Mouse (Mus musculus): ENCODE results near the gene Ccnd3.

Gene Ccnd3

GRCm38 (mm10) chr17:47504941-47505346, at the start of gene Ccnd3:
Gene Ccnd3 (plus strand): TSS chr17:47505051.
- DNase-seq: peak; percentile 88 to 91

- DNase-seq: no peak
These were observed 46.5 kb upstream of the Ccnd3 start for GRCm38 (mm10) chr17:47458310-47458709.

GRCm38 (mm10) chr17:47458936-47459335, 45.9 kb upstream of the Ccnd3 start:
- no peak for DNase-seq

- no peak for DNase-seq
These were observed 45.4 kb upstream of the Ccnd3 start for GRCm38 (mm10) chr17:47459341-47459919.

- DNase-seq: no peak
These were observed 43.2 kb upstream of the Ccnd3 start for GRCm38 (mm10) chr17:47461688-47462087.

GRCm38 (mm10) chr17:47462209-47462608, 42.6 kb upstream of the Ccnd3 start:
- DNase-seq: no peak

GRCm38 (mm10) chr17:47462728-47463388, 42.0 kb upstream of the Ccnd3 start:
- DNase-seq: no peak

- no peak for DNase-seq
These were observed 40.4 kb upstream of the Ccnd3 start for GRCm38 (mm10) chr17:47464248-47464965.

- DNase-seq: no peak
These were observed 39.8 kb upstream of the Ccnd3 start for GRCm38 (mm10) chr17:47465016-47465415.

GRCm38 (mm10) chr17:47466284-47466683, 38.6 kb upstream of the Ccnd3 start:
- DNase-seq: no peak

GRCm38 (mm10) chr17:47467659-47468058, 37.2 kb upstream of the Ccnd3 start:
- no peak for DNase-seq

- DNase-seq: no peak
These were observed 36.8 kb upstream of the Ccnd3 start for GRCm38 (mm10) chr17:47468063-47468462.

GRCm38 (mm10) chr17:47468466-47468865, 36.4 kb upstream of the Ccnd3 start:
- DNase-seq: no peak

- no peak for DNase-seq
These were observed 35.2 kb upstream of the Ccnd3 start for GRCm38 (mm10) chr17:47469642-47470041.

- DNase-seq: no peak
These were observed 34.7 kb upstream of the Ccnd3 start for GRCm38 (mm10) chr17:47470121-47470520.

GRCm38 (mm10) chr17:47470686-47471085, 34.2 kb upstream of the Ccnd3 start:
- DNase-seq: no peak

- no peak for DNase-seq
These were observed 32.2 kb upstream of the Ccnd3 start for GRCm38 (mm10) chr17:47472435-47473350.

- peak; percentile 28 to 36 for DNase-seq
These were observed 31.3 kb upstream of the Ccnd3 start for GRCm38 (mm10) chr17:47473434-47473974.

GRCm38 (mm10) chr17:47474250-47474649, 30.6 kb upstream of the Ccnd3 start:
- DNase-seq: no peak

- DNase-seq: no peak
These were observed 29.7 kb upstream of the Ccnd3 start for GRCm38 (mm10) chr17:47475181-47475580.

- no peak for DNase-seq
These were observed 29.1 kb upstream of the Ccnd3 start for GRCm38 (mm10) chr17:47475714-47476113.

- DNase-seq: no peak
These were observed 25.0 kb upstream of the Ccnd3 start for GRCm38 (mm10) chr17:47479887-47480286.

GRCm38 (mm10) chr17:47482401-47482800, 22.4 kb upstream of the Ccnd3 start:
- peak in 1 of 2 experiments; percentile 41 for DNase-seq
